Mouse (Mus musculus) T-helper 1 cell (primary cell): ENCODE results near the gene Tmco4.

Experiments
- in situ Hi-C: fragments of 300-600 bp; cut with MboI, MseI; formaldehyde crosslinking; loops from one replicate; pipeline ENCODE4 v1.15.1; 2025; ENCODE audit warnings: high pct_unique_total_duplicates

The Tmco4 gene

DNA sequence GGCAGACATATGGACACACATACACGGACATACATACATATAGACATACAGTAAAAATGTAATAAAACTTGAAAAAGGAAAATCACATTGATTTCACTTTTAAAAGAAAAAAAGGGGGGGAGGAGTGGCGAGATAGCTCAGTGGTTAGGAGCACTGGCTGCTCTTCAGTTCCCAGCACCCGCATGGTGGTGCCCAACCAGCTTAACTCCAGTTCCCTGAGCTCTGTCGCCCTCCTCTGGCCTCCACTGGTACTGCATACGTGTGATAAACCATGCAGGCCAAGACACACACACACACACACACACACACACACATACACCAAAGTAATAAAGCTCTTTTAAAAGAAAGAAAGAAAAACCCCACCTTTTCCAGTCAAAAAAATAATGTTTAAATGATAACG, 42.1 kb downstream of the Tmco4 start:
- in situ Hi-C loops = loop anchor here (5.0 kb wide), 1 partner anchor 92 kb away; no protein-coding TSS in a partner anchor

- in situ Hi-C loops = no loop called here
Measured at GRCm38 (mm10) chr4:139018388-139018787, 45.7 kb downstream of the Tmco4 start.

GRCm38 (mm10) chr4:139018976-139019375, 46.3 kb downstream of the Tmco4 start:
- in situ Hi-C loops = no loop called here

DNA sequence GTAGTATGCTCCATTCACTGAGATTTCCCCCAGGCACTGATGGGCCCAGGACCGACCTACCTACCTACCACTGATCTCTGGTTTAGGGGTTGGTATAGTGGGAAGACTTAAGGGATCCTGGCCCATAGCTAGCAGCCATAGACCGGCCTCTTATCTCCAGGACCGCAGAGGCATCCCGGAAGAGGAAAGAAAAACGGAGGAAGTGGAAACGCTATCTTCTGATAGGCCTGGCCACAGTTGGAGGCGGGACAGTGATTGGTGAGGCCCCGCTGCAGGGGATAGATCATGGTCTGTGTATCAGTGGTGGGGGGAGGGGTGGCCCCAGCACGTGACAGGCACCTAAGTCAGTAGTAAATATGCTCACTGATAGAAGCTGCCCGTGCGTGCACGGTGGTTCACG, 46.7 kb downstream of the Tmco4 start:
- in situ Hi-C loops = no loop called here

- in situ Hi-C loops = no loop called here
Measured at GRCm38 (mm10) chr4:139020385-139020784, 47.7 kb downstream of the Tmco4 start.

GRCm38 (mm10) chr4:139024379-139024778, 51.7 kb downstream of the Tmco4 start:
- in situ Hi-C loops = no loop called here

DNA sequence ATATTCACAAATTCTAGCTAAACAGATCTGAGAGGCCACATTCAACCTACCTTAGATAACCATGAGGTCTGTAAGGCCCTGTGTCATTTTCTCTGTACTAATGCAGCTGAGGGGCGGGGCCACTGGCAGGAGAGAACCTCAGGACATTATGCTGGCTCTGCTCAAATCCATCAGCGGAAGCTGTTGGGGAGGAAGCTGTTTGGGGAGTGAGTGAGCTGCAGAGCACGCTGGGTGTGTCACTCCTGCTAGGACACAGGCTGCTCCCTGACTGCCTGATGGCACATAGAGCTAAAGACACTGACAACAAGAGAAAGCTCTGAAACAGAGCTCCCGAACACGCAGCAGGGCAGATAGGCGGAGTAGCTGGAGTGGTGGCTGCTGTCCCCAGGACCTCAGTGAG, 58.0 kb downstream of the Tmco4 start:
- in situ Hi-C loops = no loop called here

DNA sequence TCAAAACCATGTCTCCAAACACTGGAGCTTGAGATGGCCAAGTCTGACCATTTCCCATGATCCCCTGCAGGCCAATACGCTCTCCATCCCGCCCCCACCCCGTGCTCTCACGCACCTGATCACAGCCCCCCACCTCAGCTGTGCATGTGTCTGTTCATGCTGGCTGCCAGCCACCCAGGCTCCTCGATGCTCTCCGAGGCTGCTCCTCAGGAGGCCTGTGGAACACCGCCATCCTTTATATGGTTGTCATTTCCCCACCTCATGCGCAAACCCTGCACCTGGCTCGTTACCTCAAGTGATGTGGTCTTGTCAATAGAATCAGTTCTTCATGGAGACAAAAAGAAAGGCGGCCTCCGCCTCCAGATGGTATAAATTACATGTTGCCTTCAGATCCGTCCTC, 59.8 kb downstream of the Tmco4 start:
- in situ Hi-C loops = no loop called here

- in situ Hi-C loops = no loop called here
Measured at GRCm38 (mm10) chr4:139033263-139034009, 60.7 kb downstream of the Tmco4 start.

- in situ Hi-C loops = no loop called here
Measured at GRCm38 (mm10) chr4:139034010-139034367, 61.3 kb downstream of the Tmco4 start.

- in situ Hi-C loops = no loop called here
Measured at GRCm38 (mm10) chr4:139034540-139034939, 61.9 kb downstream of the Tmco4 start.

GRCm38 (mm10) chr4:139034942-139035341, 62.3 kb downstream of the Tmco4 start:
- in situ Hi-C loops = no loop called here

DNA sequence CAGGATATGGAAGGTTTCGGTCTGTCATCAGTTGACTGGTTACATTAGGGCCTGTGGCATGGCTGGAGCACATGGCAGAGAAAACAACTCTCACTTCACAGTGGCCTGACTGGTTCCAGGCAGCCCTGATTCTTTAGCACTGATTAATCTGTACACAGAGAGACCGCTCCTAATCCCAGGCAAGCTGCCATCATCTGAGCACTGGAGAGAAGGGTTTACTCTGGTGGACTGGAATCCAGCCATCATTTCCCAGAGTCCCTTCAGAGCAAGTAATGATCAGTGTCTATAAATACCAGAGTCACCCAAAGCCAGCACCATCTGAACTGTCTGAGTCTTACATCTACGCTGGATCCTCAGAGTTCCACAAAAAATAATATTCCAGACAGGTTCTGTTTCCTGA, 63.1 kb downstream of the Tmco4 start:
- in situ Hi-C loops = no loop called here

GRCm38 (mm10) chr4:139037795-139038607, 65.3 kb downstream of the Tmco4 start:
- in situ Hi-C loops = no loop called here

DNA sequence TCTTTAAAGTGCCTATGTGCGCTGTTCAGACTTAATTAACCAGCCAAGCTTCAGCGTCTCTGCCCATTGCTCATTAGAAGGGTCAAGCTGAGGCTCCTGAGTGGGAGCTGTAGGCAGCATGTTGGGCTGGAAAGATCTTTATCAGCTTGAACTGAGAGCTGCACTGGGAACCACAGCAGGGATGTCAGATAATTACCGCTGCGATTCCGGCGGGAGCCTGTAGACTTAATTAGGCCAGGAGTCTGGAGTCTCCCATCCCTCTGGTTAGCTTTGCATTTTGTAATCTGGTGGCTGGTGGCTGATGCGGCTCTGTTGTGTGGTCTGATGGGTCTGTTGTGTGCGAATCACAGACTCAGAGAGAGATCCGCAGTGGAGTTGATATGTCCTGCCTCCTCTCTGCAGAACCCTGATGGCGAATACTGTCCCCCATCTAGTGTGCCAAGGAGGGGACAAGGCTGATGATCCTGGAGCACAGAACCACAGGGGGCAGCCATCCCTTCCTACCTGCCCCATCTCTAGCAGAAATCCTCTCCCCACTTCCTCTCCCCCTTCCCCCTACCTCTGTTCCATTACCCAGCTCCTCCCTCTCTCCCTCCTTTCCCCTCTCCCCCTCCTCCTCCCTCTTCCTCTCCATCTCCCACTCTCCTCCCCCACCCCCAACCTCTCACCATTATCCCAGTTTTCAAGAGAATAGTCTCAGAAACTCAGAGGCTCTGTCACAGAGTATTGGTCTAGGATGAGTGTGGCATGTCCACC, 67.6 kb downstream of the Tmco4 start:
- in situ Hi-C loops = no loop called here

- in situ Hi-C loops = no loop called here
Measured at GRCm38 (mm10) chr4:139042611-139043010, 69.9 kb downstream of the Tmco4 start.

GRCm38 (mm10) chr4:139043600-139043999, 70.9 kb downstream of the Tmco4 start:
- in situ Hi-C loops = no loop called here

GRCm38 (mm10) chr4:139044566-139044965, 71.9 kb downstream of the Tmco4 start:
- in situ Hi-C loops = no loop called here

GRCm38 (mm10) chr4:139046354-139046753, 73.7 kb downstream of the Tmco4 start:
- in situ Hi-C loops = no loop called here

DNA sequence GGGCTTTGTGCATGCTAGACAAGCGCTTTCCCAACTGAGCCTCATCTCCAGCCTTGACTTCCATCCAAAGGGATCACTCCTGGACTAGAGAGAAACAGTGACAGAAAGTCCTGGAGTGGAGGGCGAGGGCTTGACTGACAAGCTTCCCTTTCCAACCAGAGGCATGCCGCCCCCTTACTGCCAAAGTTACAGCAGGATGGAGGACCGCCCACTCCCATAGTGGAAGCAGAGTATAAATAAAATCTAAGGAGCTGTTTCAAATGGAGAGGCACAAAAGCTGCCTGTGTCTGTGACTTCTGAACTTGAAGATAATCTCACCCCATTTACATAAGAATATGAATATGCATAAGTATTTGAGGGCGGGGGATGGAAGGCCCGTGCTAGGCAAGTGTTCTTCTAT, 75.8 kb downstream of the Tmco4 start:
- in situ Hi-C loops = no loop called here

DNA sequence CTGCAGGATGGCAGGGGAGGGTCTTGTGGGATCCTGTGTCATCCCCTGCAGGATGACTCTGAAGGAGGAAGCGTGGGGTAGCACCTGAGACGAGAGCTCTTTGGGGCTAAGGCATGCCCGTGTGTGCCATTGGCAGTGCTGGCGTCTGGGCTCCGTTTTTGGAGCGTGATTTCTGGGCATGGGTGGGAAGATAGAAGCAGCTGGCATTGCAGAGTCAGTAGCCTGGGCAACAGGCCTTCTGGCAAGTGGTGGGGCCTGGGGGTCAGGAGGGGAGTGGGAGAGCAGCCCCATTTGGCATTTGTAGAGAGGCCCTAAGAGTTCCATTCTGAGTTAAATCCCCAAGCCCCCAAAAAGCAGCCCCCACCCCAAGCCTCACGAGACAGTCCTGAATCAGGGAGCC, 80.1 kb downstream of the Tmco4 start:
- in situ Hi-C loops = loop anchor here (25.0 kb wide), 1 partner anchor 810 kb away; no protein-coding TSS in a partner anchor

DNA sequence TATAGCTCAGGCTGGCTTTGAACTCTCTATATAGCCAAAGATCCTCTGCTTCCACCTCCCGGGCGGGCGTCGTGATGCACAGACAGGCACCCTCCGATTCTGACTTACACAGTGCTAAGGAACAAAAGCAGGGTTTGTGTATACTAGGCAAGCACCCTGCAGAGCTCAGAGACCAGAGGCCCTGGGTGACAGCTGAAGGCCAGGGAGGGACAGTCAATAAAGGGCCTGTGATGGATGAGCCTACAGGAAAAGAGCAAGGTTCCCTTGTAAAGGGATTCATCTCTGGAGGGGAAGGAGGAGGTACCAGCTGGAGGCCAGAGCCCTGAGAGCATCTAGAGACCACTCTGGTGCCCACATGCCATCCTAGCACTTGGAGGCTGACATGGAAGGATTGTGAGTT, 80.7 kb downstream of the Tmco4 start:
- in situ Hi-C loops = loop anchor here (25.0 kb wide), 1 partner anchor 809 kb away; no protein-coding TSS in a partner anchor
